Mouse (Mus musculus) liver, embryonic 14.5 days (tissue): ENCODE results near the gene Nt5c2. TPM values are rescaled to one million over a fixed set of nuclear protein-coding genes. Genes with fewer than 3 reads are reported as not detected.

Source experiments
- ATAC-seq: fragments of 200-750 bp; cut with Nextera tagmentation; 2 replicates; pipeline ENCODE4 v1.8.0; 2017; ENCODE audit warnings: moderate number of reproducible peaks, mild to moderate bottlenecking, moderate library complexity; ENCODE audit not compliant: insufficient read depth
- DNase-seq, 3 experiments: peaks; one replicate each; pipeline ENCODE4 v3.0.0-alpha.2; 2012 to 2013; ENCODE audit warnings: low read depth in 3 of 3, low spot score in 3 of 3
- H3K27ac ChIP-seq: fragments of 300-500 bp; sonication (generic); 2 replicates; pipeline ENCODE4 v1.5.1; 2014; ENCODE audit warnings: moderate library complexity, mild to moderate bottlenecking, control low read depth, inconsistent platforms
- H3K27me3 ChIP-seq: fragments of 300-500 bp; sonication (generic); 2 replicates; pipeline ENCODE4 v1.6.1; 2014; ENCODE audit warnings: mild to moderate bottlenecking, low read length, moderate library complexity; ENCODE audit not compliant: control insufficient read depth, insufficient read depth
- H3K36me3 ChIP-seq: fragments of 300-500 bp; sonication (generic); replicated peaks from 2 replicates; pipeline ENCODE4 v1.6.1; 2014; ENCODE audit warnings: low read depth; ENCODE audit not compliant: control insufficient read depth, insufficient read depth
- H3K4me1 ChIP-seq, 2 experiments: fragments of 200-500 bp in 1 of 2; fragments of 300-500 bp in 1 of 2; sonication (generic) in 1 of 2; replicated peaks; 2 replicates each; pipeline ENCODE4 v1.6.1; 2012 to 2014; ENCODE audit warnings: antibody characterized with exemption in 1 of 2, inconsistent platforms in 1 of 2, low read length in 1 of 2; ENCODE audit not compliant: control insufficient read depth in 2 of 2, insufficient read depth in 2 of 2
- H3K4me2 ChIP-seq: fragments of 300-500 bp; sonication (generic); 2 replicates; pipeline ENCODE4 v1.6.1; 2014; ENCODE audit warnings: low read depth, mild to moderate bottlenecking, control low read depth, moderate library complexity
- H3K4me3 ChIP-seq, 2 experiments: fragments of 200-500 bp in 1 of 2; fragments of 300-500 bp in 1 of 2; sonication (generic) in 1 of 2; 2 replicates each; pipeline ENCODE4 v1.5.1; 2012 to 2014; ENCODE audit warnings: low read depth in 2 of 2, low read length in 2 of 2, mild to moderate bottlenecking in 2 of 2, control low read depth in 1 of 2, inconsistent platforms in 1 of 2, moderate library complexity in 1 of 2; ENCODE audit not compliant: insufficient read depth in 1 of 2
- H3K9ac ChIP-seq: fragments of 300-500 bp; sonication (generic); replicated peaks from 2 replicates; pipeline ENCODE4 v1.6.1; 2014; ENCODE audit warnings: mild to moderate bottlenecking, control low read depth, moderate library complexity
- H3K9me3 ChIP-seq: fragments of 300-500 bp; sonication (generic); 2 replicates; pipeline ENCODE4 v1.6.1; 2016; ENCODE audit warnings: low read length, mixed read lengths; ENCODE audit not compliant: control insufficient read depth
- CTCF ChIP-seq: IDR thresholded peaks from 2 replicates; pipeline ENCODE4 v1.5.1; 2016; ENCODE audit warnings: antibody characterized with exemption, low read depth, control low read depth
- EP300 ChIP-seq: IDR thresholded peaks from 2 replicates; pipeline ENCODE4 v1.6.1; 2016; ENCODE audit warnings: antibody characterized with exemption, low read depth
- WGBS: fragments of 180-500 bp; shearing (Covaris S2); extraction: QIAGEN DNeasy Blood & Tissue Kit; methylation state at CpG from one replicate; pipeline ENCODE4 v1.1.7; 2014; ENCODE audit not compliant: insufficient replicate concordance; 5-methylcytosine and 5-hydroxymethylcytosine counted together
- polyA plus RNA-seq, 2 experiments: library from polyadenylated mRNA; depleted of rRNA in 1 of 2; stranded (reverse) in 1 of 2; unstranded in 1 of 2; fragments of >200 nt; fragmentation: Nextera tagmentation in 1 of 2; extraction: Ambion mirVana in 1 of 2; gene quantifications; 2 replicates each; pipeline versions ENCODE4 v1.2.1 to v1.2.3; 2012 to 2014

Gene Nt5c2
- polyA plus RNA-seq, 2 experiments = 14.9 to 45.0 TPM

GRCm38 (mm10) chr19:46975997-46976396 is 39.0 kb downstream of the Nt5c2 start:
- WGBS = 70% methylated on average over 8 of the region's 8 CpGs
- no peaks in the 10 kb centered on the region for H3K36me3 ChIP-seq
- ATAC-seq (no peak), DNase-seq (no peak)
- no peak overlapping the region for H3K27ac ChIP-seq
- no peak overlapping the region for H3K4me3 ChIP-seq
- TF ChIP-seq CTCF (no peak), EP300 (no peak)
- H3K9ac ChIP-seq = no peak overlapping the region
- H3K4me2 ChIP-seq = no peak overlapping the region
- H3K27me3 ChIP-seq = no peaks in the 10 kb centered on the region
- no peaks in the 10 kb centered on the region for H3K9me3 ChIP-seq
- peaks cover 5 to 23% of the 10 kb centered on the region in 2 experiments; a peak in 2 of 4 replicates for H3K4me1 ChIP-seq

GRCm38 (mm10) chr19:46975565-46975964 is 39.4 kb downstream of the Nt5c2 start:
- no peak for TF ChIP-seq EP300
- no peak for TF ChIP-seq CTCF
- no peak for ATAC-seq
- Histone ChIP-seq H3K9me3 (no peaks in the 10 kb centered on the region), H3K36me3 (no peaks in the 10 kb centered on the region), H3K4me3 (no peak overlapping the region), H3K4me1 (peaks cover 5 to 23% of the 10 kb centered on the region in 2 experiments; a peak in 2 of 4 replicates), H3K9ac (no peak overlapping the region), H3K27ac (no peak overlapping the region), H3K4me2 (no peak overlapping the region), H3K27me3 (no peaks in the 10 kb centered on the region)
- 66% methylated on average over 4 of the region's 4 CpGs for WGBS
- DNase-seq = no peak

- H3K9ac ChIP-seq = no peak overlapping the region
- no peak overlapping the region for H3K4me3 ChIP-seq
- 80% methylated on average over 3 of the region's 3 CpGs for WGBS
- DNase-seq = no peak
- H3K27ac ChIP-seq = no peak overlapping the region
- no peaks in the 10 kb centered on the region for H3K27me3 ChIP-seq
- no peak for ATAC-seq
- no peak for TF ChIP-seq CTCF
- TF ChIP-seq EP300 = no peak
- H3K36me3 ChIP-seq = no peaks in the 10 kb centered on the region
- peaks cover 0 to 26% of the 10 kb centered on the region in 2 experiments for H3K4me1 ChIP-seq
- no peak overlapping the region for H3K4me2 ChIP-seq
- no peaks in the 10 kb centered on the region for H3K9me3 ChIP-seq
Observed at GRCm38 (mm10) chr19:46972159-46972558, 42.8 kb downstream of the Nt5c2 start.

- no peaks in the 10 kb centered on the region for H3K36me3 ChIP-seq
- peaks cover 0 to 26% of the 10 kb centered on the region in 2 experiments for H3K4me1 ChIP-seq
- no peak overlapping the region for H3K9ac ChIP-seq
- ATAC-seq (no peak), DNase-seq (no peak)
- H3K4me2 ChIP-seq = no peak overlapping the region
- TF ChIP-seq EP300 (no peak), CTCF (no peak)
- H3K27me3 ChIP-seq = no peaks in the 10 kb centered on the region
- H3K27ac ChIP-seq = no peak overlapping the region
- 70% methylated on average over 9 of the region's 9 CpGs for WGBS
- no peak overlapping the region for H3K4me3 ChIP-seq
- H3K9me3 ChIP-seq = no peaks in the 10 kb centered on the region
Observed at GRCm38 (mm10) chr19:46971712-46972111, 43.2 kb downstream of the Nt5c2 start.

- Histone ChIP-seq H3K36me3 (no peaks in the 10 kb centered on the region), H3K4me3 (no peak overlapping the region), H3K4me2 (no peak overlapping the region), H3K4me1 (peaks cover 0 to 28% of the 10 kb centered on the region in 2 experiments), H3K9ac (no peak overlapping the region), H3K27ac (no peak overlapping the region), H3K27me3 (no peaks in the 10 kb centered on the region), H3K9me3 (no peaks in the 10 kb centered on the region)
- no peak for TF ChIP-seq CTCF
- no peak for TF ChIP-seq EP300
- DNase-seq (no peak), ATAC-seq (no peak)
- 64% methylated on average over 8 of the region's 8 CpGs for WGBS
Observed at GRCm38 (mm10) chr19:46971051-46971689, 43.8 kb downstream of the Nt5c2 start.
